14 mouse cellular contexts compared by ENCODE assay signal in the genomic region with DNA sequence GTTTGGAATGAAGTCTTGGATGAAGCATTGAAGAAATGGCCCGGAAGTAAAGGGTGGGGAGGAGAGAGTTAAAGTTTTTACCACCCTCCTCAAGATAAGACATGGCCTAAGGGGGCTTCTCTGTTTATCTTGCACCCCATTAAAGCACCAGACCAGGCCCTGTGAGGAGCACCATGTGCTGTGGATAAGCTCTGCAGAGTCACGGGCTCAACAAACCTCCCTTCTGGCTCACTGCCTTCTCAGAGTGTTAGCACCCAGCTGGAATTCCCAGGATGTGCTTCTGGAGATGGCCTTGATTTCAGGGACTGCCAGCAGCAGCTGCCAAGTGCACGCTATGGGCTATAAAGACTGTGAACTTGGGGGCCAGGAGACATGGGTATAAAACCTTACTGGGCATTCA.
DNase-seq lines count a peak whose midpoint lies in the region; ATAC-seq lines count a peak whose summit lies in the region.
"Had no signal": no experiment of that assay in that cellular context is flagged by ENCODE, and none has a peak within 500 bp of the region (broad histone marks: within the 10 kb centered on the region; RNA-seq: fewer than 3 reads in every experiment).

No protein-coding gene starts in this region.

- no peaks in the 10 kb centered on the region for H3K27me3 ChIP-seq in heart, embryonic 10.5 days (ENCODE audit: insufficient read depth, poor library complexity, severe bottlenecking)
- H3K27me3 ChIP-seq: hindbrain, embryonic 15.5 days; neural tube, embryonic 12.5 days had no signal

- 20% methylated on average over 3 of the region's 3 CpGs for WGBS in heart, embryonic 10.5 days

- ATAC-seq in megakaryocyte progenitor cell, adult 5-6 weeks (replicated peaks; ENCODE audit: poor library complexity), result peak; percentile 58

- no peaks in the 10 kb centered on the region for H3K9me3 ChIP-seq in heart, embryonic 10.5 days
- H3K9me3 ChIP-seq: embryonic facial prominence, embryonic 10.5 days; hindbrain, embryonic 15.5 days; neural tube, embryonic 12.5 days had no signal

- H3K27ac ChIP-seq in heart, embryonic 10.5 days, result peak overlapping the region; percentile 73
- H3K27ac ChIP-seq: embryonic facial prominence, embryonic 10.5 days; hindbrain, embryonic 15.5 days; kidney, postnatal 0 days; neural tube, embryonic 12.5 days had no signal

- no peaks in the 10 kb centered on the region for H3K36me3 ChIP-seq in heart, embryonic 10.5 days
- H3K36me3 ChIP-seq: embryonic facial prominence, embryonic 10.5 days; hindbrain, embryonic 15.5 days; neural tube, embryonic 12.5 days had no signal

- no peak overlapping the region for H3K4me3 ChIP-seq in heart, embryonic 10.5 days
- H3K4me3 ChIP-seq: embryonic facial prominence, embryonic 10.5 days; hindbrain, embryonic 15.5 days; neural tube, embryonic 12.5 days had no signal

- DNase-seq in heart, embryonic 10.5 days (ENCODE audit: low spot score), result no peak
- no peak for DNase-seq in heart, adult 8-10 months (ENCODE audit: low spot score)
- DNase-seq in lung, postnatal 10 days, result peak; percentile 48
- DNase-seq in lung, postnatal 14 days, result no peak
- DNase-seq in adrenal gland, postnatal 14 days, result peak; percentile 69
- no peak for DNase-seq in spleen, postnatal 4 days (ENCODE audit: low spot score in 2 of 2)
- no peak for DNase-seq in layer of hippocampus, postnatal 25 days (ENCODE audit: extremely low spot score in 1 of 2, low spot score in 1 of 2)
- DNase-seq: lung, adult 18-20 months; midbrain, embryonic 14.5 days had no signal

- peaks cover 41% of the 10 kb centered on the region for H3K4me1 ChIP-seq in heart, embryonic 10.5 days

Comparison
In these comparisons a context has a peak if more than half of its experiments do, and no peak if none do; other contexts are left out.
1. DNase-seq: peak in lung, postnatal 10 days (single experiment) and adrenal gland, postnatal 14 days (single experiment); none in heart, embryonic 10.5 days (single experiment), heart, adult 8-10 months (single experiment), lung, postnatal 14 days (single experiment), spleen, postnatal 4 days (0 of 2) and layer of hippocampus, postnatal 25 days (0 of 2).